Mouse (Mus musculus) MEL (cell line): Measurements from ENCODE around the gene Sub1. TPM values are rescaled to one million over a fixed set of nuclear protein-coding genes. Genes with fewer than 3 reads are reported as not detected.
A peak's percentile ranks its signal among the peaks of the same experiment; 100 is the strongest.

Experiments used
- DNase-seq: peaks from one replicate; pipeline ENCODE4 v3.0.0; 2011; ENCODE audit warnings: low read depth, low spot score
- H3K27ac ChIP-seq: 2 replicates; pipeline ENCODE4 v1.5.1; 2012; ENCODE audit warnings: low read depth, mild to moderate bottlenecking, control low read depth, low read length, moderate library complexity; ENCODE audit not compliant: control insufficient read depth
- H3K27me3 ChIP-seq, 2 experiments: fragments of 150-350 bp in 1 of 2; sonication (generic) in 1 of 2; 2 replicates each; pipeline ENCODE4 v1.6.1; 2012; ENCODE audit warnings: low read length in 2 of 2, mild to moderate bottlenecking in 2 of 2, improper control_type of control experiment in 1 of 2, moderate library complexity in 1 of 2; ENCODE audit not compliant: insufficient read depth in 2 of 2, control insufficient read depth in 1 of 2
- H3K36me3 ChIP-seq, 2 experiments: 2 replicates each; pipeline ENCODE4 v1.6.1; 2012 to 2014; ENCODE audit warnings: low read length in 2 of 2, improper control_type of control experiment in 1 of 2, inconsistent platforms in 1 of 2, mild to moderate bottlenecking in 1 of 2; ENCODE audit not compliant: insufficient read depth in 2 of 2, control insufficient read depth in 1 of 2
- H3K4me1 ChIP-seq, 2 experiments: fragments of 150-350 bp in 1 of 2; sonication (generic) in 1 of 2; 2 replicates each; pipeline ENCODE4 v1.6.1; 2012; ENCODE audit warnings: low read length in 2 of 2, improper control_type of control experiment in 1 of 2, mild to moderate bottlenecking in 1 of 2; ENCODE audit not compliant: insufficient read depth in 2 of 2, control insufficient read depth in 1 of 2
- H3K4me3 ChIP-seq, 2 experiments: fragments of 150-350 bp in 1 of 2; sonication (generic) in 1 of 2; 2 replicates each; pipeline ENCODE4 v1.5.1; 2012; ENCODE audit warnings: low read depth in 2 of 2, low read length in 2 of 2, mild to moderate bottlenecking in 2 of 2, moderate library complexity in 2 of 2, control low read depth in 1 of 2, improper control_type of control experiment in 1 of 2; ENCODE audit not compliant: control insufficient read depth in 1 of 2, insufficient read depth in 1 of 2
- H3K79me2 ChIP-seq: 2 replicates; pipeline ENCODE4 v1.6.1; 2012; ENCODE audit warnings: mild to moderate bottlenecking, low read length, moderate library complexity; ENCODE audit not compliant: control insufficient read depth, poor library complexity, insufficient read depth
- H3K9ac ChIP-seq: 2 replicates; pipeline ENCODE4 v1.6.1; 2012; ENCODE audit warnings: low read depth, mild to moderate bottlenecking, control low read depth, low read length, moderate library complexity; ENCODE audit not compliant: control insufficient read depth, poor library complexity, severe bottlenecking
- H3K9me3 ChIP-seq: fragments of 150-350 bp; sonication (generic); replicated peaks from 2 replicates; pipeline ENCODE4 v1.6.1; 2012; ENCODE audit warnings: mild to moderate bottlenecking, low read length, improper control_type of control experiment, moderate library complexity; ENCODE audit not compliant: insufficient read depth
- E2F4 ChIP-seq: IDR thresholded peaks from 2 replicates; pipeline ENCODE4 v1.6.1; 2011; ENCODE audit warnings: low read depth, low read length, improper control_type of control experiment, borderline replicate concordance
- EP300 ChIP-seq, 2 experiments: IDR thresholded peaks; 2 replicates each; pipeline ENCODE4 v1.6.1; 2011; ENCODE audit warnings: improper control_type of control experiment in 2 of 2, low read length in 2 of 2, low read depth in 1 of 2, mild to moderate bottlenecking in 1 of 2
- ETS1 ChIP-seq: IDR thresholded peaks from 2 replicates; pipeline ENCODE4 v1.6.1; 2012; ENCODE audit warnings: low read depth, mild to moderate bottlenecking, inconsistent platforms, low read length, improper control_type of control experiment, moderate library complexity
- GABPA ChIP-seq: IDR thresholded peaks from 2 replicates; pipeline ENCODE4 v1.6.1; 2012; ENCODE audit warnings: low read depth, mild to moderate bottlenecking, inconsistent platforms, low read length, improper control_type of control experiment, moderate library complexity
- JUND ChIP-seq: IDR thresholded peaks from 2 replicates; pipeline ENCODE4 v1.6.1; 2011; ENCODE audit warnings: low read depth, mild to moderate bottlenecking, improper control_type of control experiment, low read length
- KAT2A ChIP-seq: conservative IDR thresholded peaks from 2 replicates; pipeline ENCODE4 v1.6.1; 2012; ENCODE audit warnings: low read depth, low read length, improper control_type of control experiment, inconsistent platforms
- MAZ ChIP-seq: IDR thresholded peaks from 2 replicates; pipeline ENCODE4 v1.6.1; 2012; ENCODE audit warnings: low read depth, mild to moderate bottlenecking, inconsistent platforms, low read length, improper control_type of control experiment
- MEF2A ChIP-seq: IDR thresholded peaks from 2 replicates; pipeline ENCODE4 v1.6.1; 2014; ENCODE audit warnings: low read depth, mild to moderate bottlenecking, inconsistent platforms, low read length, improper control_type of control experiment; ENCODE audit not compliant: poor library complexity, insufficient replicate concordance, severe bottlenecking; ENCODE audit errors: extremely low read depth
- MXI1 ChIP-seq: IDR thresholded peaks from 2 replicates; pipeline ENCODE4 v1.6.1; 2011; ENCODE audit warnings: mild to moderate bottlenecking, low read depth, low read length, improper control_type of control experiment
- NRF1 ChIP-seq: IDR thresholded peaks from 2 replicates; pipeline ENCODE4 v1.6.1; 2014; ENCODE audit warnings: low read depth, mild to moderate bottlenecking, inconsistent platforms, low read length, improper control_type of control experiment, moderate library complexity; ENCODE audit not compliant: poor library complexity, insufficient read depth, severe bottlenecking
- POLR2AphosphoS2 ChIP-seq: IDR thresholded peaks from 2 replicates; pipeline ENCODE4 v1.6.1; 2011; ENCODE audit warnings: low read length, improper control_type of control experiment
- POLR2AphosphoS5 ChIP-seq: IDR thresholded peaks from 2 replicates; pipeline ENCODE4 v1.6.1; 2012; ENCODE audit warnings: low read depth, borderline replicate concordance, mild to moderate bottlenecking, inconsistent platforms, low read length, moderate library complexity, mixed read lengths
- RCOR1 ChIP-seq: IDR thresholded peaks from 2 replicates; pipeline ENCODE4 v1.6.1; 2012; ENCODE audit warnings: low read depth, mild to moderate bottlenecking, inconsistent platforms, low read length, improper control_type of control experiment
- TCF12 ChIP-seq: IDR thresholded peaks from 2 replicates; pipeline ENCODE4 v1.6.1; 2014; ENCODE audit warnings: low read depth, mild to moderate bottlenecking, inconsistent platforms, low read length, improper control_type of control experiment, moderate library complexity
- UBTF ChIP-seq: IDR thresholded peaks from 2 replicates; pipeline ENCODE4 v1.6.1; 2012; ENCODE audit warnings: low read depth, mild to moderate bottlenecking, inconsistent platforms, low read length, improper control_type of control experiment, moderate library complexity, borderline replicate concordance; ENCODE audit not compliant: insufficient read depth
- ZC3H11A ChIP-seq: IDR thresholded peaks from 2 replicates; pipeline ENCODE4 v1.6.1; 2012; ENCODE audit warnings: low read depth, mild to moderate bottlenecking, inconsistent platforms, low read length, improper control_type of control experiment
- ZKSCAN1 ChIP-seq: IDR thresholded peaks from 2 replicates; pipeline ENCODE4 v1.6.1; 2012; ENCODE audit warnings: low read depth, mild to moderate bottlenecking, inconsistent platforms, low read length, improper control_type of control experiment, moderate library complexity
- ZNF384 ChIP-seq: IDR thresholded peaks from 2 replicates; pipeline ENCODE4 v1.6.1; 2012; ENCODE audit warnings: low read depth, mild to moderate bottlenecking, inconsistent platforms, low read length, improper control_type of control experiment
- polyA plus RNA-seq, 2 experiments: library from polyadenylated mRNA; stranded (reverse) in 1 of 2; unstranded in 1 of 2; fragments of >175 nt in 1 of 2; fragments of >200 nt in 1 of 2; gene quantifications; 2 replicates each; pipeline versions ENCODE4 v1.2.1 to v1.2.4; 2012; ENCODE audit warnings: low replicate concordance in 2 of 2, low read depth in 1 of 2; ENCODE audit not compliant: insufficient read length in 2 of 2, insufficient read depth in 1 of 2, missing spikeins in 1 of 2
- total RNA-seq: library from RNA; depleted of rRNA; stranded (reverse); fragments of 300-350 nt; gene quantifications from 2 replicates; pipeline ENCODE4 v1.2.3, GENCODE M21; 2012

Sub1 gene
- total and polyA plus RNA-seq, 3 experiments = 369 to 710 TPM; not detected in 1

DNA sequence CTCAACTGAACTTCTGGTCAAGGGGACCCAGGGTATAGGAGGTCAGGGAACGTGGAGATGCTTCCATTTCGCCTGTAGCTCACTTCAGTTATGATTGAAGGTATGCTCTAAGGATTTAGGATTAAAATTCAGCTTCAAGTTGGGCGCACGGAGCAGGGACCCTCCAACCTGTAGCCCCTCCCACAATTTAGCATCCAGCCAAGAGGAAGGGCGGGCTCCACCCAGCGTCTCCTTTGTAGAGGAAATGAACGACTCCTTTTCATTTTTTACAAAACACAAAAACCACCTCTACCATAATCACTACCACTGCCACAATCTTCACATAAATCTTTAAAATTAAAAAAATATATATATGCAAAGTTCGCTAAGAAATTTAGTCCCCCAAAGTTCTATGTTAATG is 35.1 kb upstream of the Sub1 start:
- Histone ChIP-seq H3K9me3 (no peaks in the 10 kb centered on the region), H3K79me2 (no peaks in the 10 kb centered on the region; the same call in 1 of the 2 replicates), H3K4me1 (peaks cover 6 to 21% of the 10 kb centered on the region in 2 experiments), H3K4me3 (no peak overlapping the region), H3K27ac (no peak overlapping the region), H3K9ac (no peak overlapping the region), H3K36me3 (peaks cover 0 to 8% of the 10 kb centered on the region in 2 experiments; a peak in 2 of 4 replicates), H3K27me3 (no peaks in the 10 kb centered on the region)
- TF ChIP-seq TCF12 (no peak), KAT2A (no peak), ZKSCAN1 (no peak), MEF2A (no peak), ZC3H11A (no peak), POLR2AphosphoS2 (no peak), RCOR1 (no peak)
- no peak for DNase-seq

DNA sequence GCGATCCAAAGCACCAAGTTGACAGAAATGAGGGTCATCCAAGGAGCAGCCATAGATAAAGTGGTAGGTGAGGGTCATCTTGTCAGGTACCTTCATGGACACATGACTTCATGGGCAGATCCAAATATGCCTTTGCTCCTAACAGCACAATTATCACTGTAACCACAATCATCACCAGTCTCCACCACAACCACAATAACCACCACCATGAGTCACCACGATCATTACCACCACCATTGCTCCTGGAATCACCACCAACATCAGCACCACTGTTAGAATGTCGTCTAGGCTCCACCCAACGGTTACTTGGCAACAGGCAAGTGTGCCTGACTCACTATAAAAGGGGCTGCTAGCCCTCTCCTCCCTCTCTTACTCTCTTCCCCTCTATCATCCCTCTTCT is 33.4 kb upstream of the Sub1 start:
- Histone ChIP-seq H3K4me3 (no peak overlapping the region), H3K36me3 (peaks cover 0 to 6% of the 10 kb centered on the region in 2 experiments; a peak in 2 of 4 replicates), H3K79me2 (no peaks in the 10 kb centered on the region), H3K27me3 (no peaks in the 10 kb centered on the region), H3K27ac (no peak overlapping the region), H3K9me3 (no peaks in the 10 kb centered on the region), H3K4me1 (peaks cover 0 to 16% of the 10 kb centered on the region in 2 experiments; a peak in 3 of 4 replicates), H3K9ac (no peak overlapping the region)
- DNase-seq = peak; percentile 69
- TF ChIP-seq NRF1 (no peak), POLR2AphosphoS5 (0 out of 2 replicates have a peak, but pooled peaks have one; percentile 32), JUND (0 out of 2 replicates have a peak, but pooled peaks have one; percentile 43), E2F4 (no peak), ZNF384 (no peak), GABPA (no peak), RCOR1 (0 out of 2 replicates have a peak, but pooled peaks have one; percentile 50), UBTF (no peak), MEF2A (no peak), EP300 (IDR thresholded peaks at IDR 0.05; ENCODE audit: low read depth in 1 of 2, low read length in 2 of 2) (peak; percentile 23 to 45; a peak in 2 of 4 replicates), MAZ (no peak), ETS1 (0 out of 2 replicates have a peak, but pooled peaks have one; percentile 10), KAT2A (no peak), MXI1 (no peak)
